Mouse (Mus musculus) bone marrow macrophage, adult 2 months (primary cell): ENCODE data around the gene Tm7sf3.

Experiments used
- CTCF ChIP-seq: IDR thresholded peaks from 2 replicates; pipeline ENCODE4 v1.5.1; 2012; ENCODE audit warnings: low read depth, mild to moderate bottlenecking, low read length, moderate library complexity
- POLR2A ChIP-seq: IDR thresholded peaks from 2 replicates; pipeline ENCODE4 v1.6.1; 2012; ENCODE audit warnings: mild to moderate bottlenecking, low read depth, low read length, borderline replicate concordance

GRCm38 (mm10) chr6:146630961-146631360, 11.7 kb downstream of the Tm7sf3 start:
- TF ChIP-seq CTCF = no peak
- no peak for TF ChIP-seq POLR2A
